Mouse (Mus musculus): Measurements from ENCODE around the gene E2f8. TPM values are rescaled to one million over a fixed set of nuclear protein-coding genes. Genes with fewer than 3 reads are reported as not detected.

Gene E2f8
- polyA plus RNA-seq, 1 experiment, result 0.43 TPM

DNA sequence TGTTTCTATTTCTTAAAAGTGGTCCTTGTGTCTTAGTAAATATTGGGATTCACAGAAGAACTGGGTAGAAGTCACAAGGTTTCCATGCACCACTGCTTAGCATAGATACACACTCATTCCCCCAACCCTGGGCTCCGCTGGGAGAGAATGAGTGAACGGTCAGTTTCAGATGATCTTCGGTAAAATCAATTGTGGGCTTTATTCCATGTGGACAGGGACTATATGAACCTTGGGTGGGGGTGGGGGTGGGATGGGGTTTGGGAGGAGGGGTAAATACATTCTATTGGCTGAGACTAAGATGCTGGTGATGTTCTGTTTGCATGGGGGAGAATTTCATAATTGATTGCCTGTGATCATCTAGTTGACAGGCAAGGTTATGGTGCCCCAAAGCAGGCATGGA is 25.9 kb downstream of the E2f8 start:
- no peak for DNase-seq (ENCODE audit: low read depth)

GRCm38 (mm10) chr7:48853496-48853895 is 27.9 kb downstream of the E2f8 start:
- DNase-seq (ENCODE audit: low read depth), result no peak

DNA sequence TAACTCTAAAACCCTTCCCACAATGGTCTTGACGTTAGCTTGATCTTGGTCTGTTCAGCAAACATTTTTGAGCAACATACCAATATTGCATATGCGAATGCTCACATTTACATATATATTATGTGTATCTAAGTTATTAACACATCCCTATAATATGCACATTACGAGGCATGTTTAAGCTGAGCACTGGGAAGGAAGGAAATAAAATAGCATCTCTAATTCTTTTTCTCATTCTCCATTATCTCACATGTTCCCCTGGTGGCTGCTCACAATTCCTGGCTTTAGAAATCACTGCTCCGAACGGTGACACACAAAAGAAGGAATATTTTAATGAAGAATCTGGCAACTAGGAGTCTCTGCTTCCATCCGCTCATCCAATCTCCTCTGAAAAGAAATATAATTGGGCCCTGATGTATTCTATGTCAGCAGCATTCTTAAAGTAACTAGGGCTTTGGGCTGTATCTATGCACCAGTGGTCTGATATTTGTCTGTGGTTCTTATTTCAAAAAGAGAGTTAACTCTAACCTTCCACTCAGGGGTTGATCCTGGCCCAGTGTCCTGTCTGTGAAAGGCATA is 29.8 kb downstream of the E2f8 start:
- no peak for DNase-seq (ENCODE audit: low read depth)

- no peak for DNase-seq (ENCODE audit: low read depth)
These were observed 33.4 kb downstream of the E2f8 start, which contains the start of gene Csrp3 for GRCm38 (mm10) chr7:48847820-48848650. TSS of gene Csrp3 (minus strand) at chr7:48848033.

GRCm38 (mm10) chr7:48846755-48847154 is 34.6 kb downstream of the E2f8 start:
- DNase-seq (ENCODE audit: low read depth), result no peak

GRCm38 (mm10) chr7:48845213-48845973 is 36.0 kb downstream of the E2f8 start:
- no peak for DNase-seq (ENCODE audit: low read depth)

DNA sequence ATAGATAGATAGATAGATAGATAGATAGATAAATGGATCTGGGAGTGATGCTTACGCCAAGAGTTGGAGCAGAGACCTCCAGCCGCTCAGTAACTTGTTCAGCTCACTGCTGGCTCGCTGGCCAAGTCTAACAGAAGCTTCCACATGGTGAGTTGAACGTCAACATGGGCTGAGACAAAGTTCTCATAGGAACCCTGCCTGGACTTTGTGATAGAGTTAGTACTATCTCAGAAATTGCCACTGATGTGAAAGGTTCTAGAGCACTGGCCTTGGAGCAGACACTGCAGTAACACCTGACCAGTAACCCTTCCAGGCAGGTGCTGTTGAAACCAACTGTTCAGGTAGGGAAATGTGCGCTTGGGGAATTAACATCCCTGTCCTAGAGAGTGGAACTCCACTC is 37.9 kb downstream of the E2f8 start:
- no peak for DNase-seq (ENCODE audit: low read depth)

DNA sequence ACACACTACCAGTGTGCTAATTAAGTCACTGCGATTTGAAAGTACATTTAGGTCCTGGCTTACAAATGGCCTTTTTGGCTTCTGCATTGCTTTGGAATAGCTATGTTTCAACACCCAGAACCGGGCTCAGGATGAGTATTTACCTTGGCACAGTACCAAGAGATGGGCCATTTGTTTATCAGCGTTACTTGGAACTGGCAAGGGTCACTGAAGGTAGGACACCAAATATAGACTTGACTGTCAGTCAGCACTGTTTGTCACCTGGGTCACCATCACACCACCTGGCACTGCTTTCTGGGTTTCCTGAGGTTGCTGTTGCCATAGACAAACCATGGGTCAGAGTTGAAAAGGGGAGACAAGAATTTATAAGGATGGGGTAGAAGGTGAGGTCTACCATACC is 39.0 kb downstream of the E2f8 start:
- DNase-seq (ENCODE audit: low read depth), result peak; percentile 10

DNA sequence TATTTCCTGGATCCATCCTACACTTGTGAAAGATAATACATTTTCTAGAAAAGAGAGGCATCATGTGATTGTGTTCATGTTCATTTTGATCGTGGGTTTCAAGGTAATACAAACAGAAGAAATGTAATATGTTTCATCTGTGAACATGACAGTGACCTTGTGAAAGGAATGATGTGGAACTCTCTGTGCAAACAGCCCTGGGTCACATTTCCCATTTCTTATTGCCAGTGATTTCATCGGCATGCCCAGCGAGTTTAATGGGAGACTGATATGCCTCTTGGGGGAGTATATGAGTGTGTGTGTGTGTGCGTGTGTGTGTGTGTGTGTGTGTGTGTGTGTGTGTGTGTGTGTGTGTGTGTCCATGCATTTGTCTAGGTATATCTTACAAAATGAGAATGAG is 39.9 kb downstream of the E2f8 start:
- peak; percentile 14 for DNase-seq (ENCODE audit: low read depth)

- DNase-seq (ENCODE audit: low read depth), result no peak
These were observed 40.9 kb downstream of the E2f8 start for GRCm38 (mm10) chr7:48840545-48840944.

- no peak for DNase-seq (ENCODE audit: low read depth)
These were observed 43.0 kb downstream of the E2f8 start for GRCm38 (mm10) chr7:48838434-48838833.

GRCm38 (mm10) chr7:48836949-48837348 is 44.4 kb downstream of the E2f8 start:
- no peak for DNase-seq (ENCODE audit: low read depth)

DNA sequence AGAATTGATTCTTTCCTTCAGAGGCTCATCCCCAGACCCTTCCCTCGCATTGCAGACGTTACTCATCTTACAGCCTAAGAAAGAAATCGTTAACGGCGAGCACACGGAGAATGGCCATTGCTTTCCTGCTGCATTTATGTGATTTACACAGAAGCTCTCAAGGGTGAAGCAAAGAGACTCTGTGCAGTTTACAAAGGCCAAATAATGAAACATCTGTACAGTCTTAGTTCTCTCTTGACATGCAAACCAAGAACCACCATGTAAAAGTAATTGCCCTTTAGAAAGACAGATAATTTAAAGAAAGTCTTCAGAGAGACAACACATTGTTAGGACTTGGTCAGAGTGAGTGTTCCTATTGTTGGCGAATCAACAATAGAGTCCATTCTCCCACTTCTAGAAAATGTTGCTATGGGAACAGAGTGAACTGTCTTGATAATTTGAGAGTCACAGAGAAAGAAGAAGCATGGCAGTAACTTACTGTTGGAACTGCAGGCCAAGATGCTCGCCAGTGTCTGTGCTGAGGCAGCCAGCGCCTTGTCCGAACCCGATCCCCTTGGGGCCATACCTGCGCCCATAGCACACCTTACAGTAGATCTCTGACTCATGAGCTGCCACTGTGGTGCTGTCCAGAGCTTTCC is 46.3 kb downstream of the E2f8 start:
- no peak for DNase-seq (ENCODE audit: low read depth)

GRCm38 (mm10) chr7:48834371-48834970 is 46.9 kb downstream of the E2f8 start:
- no peak for DNase-seq (ENCODE audit: low read depth)

DNA sequence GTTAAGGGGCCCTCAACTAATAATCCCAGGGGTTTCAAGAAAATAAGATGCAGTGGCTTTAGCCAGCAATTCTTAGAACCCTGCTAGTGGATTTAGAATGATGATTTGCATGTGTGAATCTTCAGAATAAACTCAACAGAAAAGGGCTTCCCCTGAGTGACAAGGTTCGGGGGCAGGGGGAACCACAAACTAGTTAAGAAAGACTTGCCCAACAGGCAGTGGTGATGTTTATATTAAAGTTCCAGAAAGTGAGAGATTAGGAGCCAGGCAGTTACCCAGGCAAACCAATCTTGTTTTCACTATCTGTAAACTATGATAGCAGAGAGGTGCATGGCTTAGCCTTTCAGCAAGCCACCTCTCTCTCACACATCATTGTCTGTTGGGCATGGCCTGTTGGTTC is 48.7 kb downstream of the E2f8 start:
- no peak for DNase-seq (ENCODE audit: low read depth)

GRCm38 (mm10) chr7:48830395-48830794 is 51.0 kb downstream of the E2f8 start:
- no peak for DNase-seq (ENCODE audit: low read depth)

GRCm38 (mm10) chr7:48829177-48829910 is 52.1 kb downstream of the E2f8 start:
- no peak for DNase-seq (ENCODE audit: low read depth)

DNA sequence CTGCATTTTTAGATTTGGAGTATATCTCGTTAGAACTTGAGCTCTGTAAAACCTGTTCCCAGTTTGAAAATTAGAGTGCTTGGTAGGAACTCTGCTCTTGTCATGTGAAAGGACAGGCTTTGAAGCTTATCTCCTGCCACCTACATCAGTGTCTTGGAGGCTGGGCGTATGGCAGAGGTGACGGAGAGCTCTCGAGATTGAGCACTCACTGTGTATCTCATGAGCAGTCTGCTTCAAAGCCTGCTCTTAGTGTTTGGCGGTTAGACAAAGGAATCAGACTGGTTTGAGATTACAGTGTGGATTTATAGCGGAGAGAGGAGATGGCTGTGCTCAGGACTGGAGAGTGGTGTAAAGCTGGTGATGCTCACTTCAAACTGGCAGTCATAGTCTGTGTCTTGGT is 56.2 kb downstream of the E2f8 start:
- DNase-seq (ENCODE audit: low read depth), result no peak

- DNase-seq (ENCODE audit: low read depth), result no peak
These were observed 56.7 kb downstream of the E2f8 start for GRCm38 (mm10) chr7:48824671-48825070.

DNA sequence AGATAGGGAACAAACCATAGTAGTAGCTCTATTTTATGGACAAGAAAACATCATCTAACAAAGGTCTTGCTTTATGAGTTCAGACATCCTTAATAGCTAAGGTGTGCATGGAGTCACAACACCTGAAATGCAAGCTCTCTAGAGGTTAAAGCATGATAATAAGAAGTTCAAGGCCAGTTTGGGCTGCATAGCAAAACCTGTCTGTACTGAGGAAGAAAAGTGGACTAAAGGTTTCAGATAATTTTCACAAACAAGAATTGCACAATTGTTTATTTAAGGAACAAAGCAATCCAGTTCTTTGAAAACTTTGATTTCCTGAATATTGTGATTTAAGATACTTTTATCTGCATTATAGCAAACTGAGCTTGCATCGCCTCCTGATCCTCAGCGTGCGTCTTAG is 57.8 kb downstream of the E2f8 start:
- no peak for DNase-seq (ENCODE audit: low read depth)

DNA sequence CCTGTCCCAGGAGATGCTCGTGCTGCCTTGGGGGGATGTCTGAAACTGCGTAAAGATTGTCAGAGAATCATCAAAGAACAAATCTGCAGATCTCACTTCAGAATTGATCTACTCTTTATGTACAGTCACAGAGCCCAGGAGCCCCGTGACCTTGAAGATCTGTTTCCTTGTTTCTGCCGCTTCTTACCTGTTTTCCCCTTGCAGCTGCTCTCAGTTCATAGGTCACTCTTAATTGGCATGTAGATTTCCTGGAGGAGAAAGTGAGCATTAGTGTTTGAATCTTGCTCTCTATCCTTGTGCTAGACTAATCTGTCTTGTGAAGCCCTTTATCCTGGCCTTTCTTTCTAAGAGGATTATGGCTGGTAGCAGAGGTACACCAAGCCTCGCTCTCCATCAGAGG is 59.7 kb downstream of the E2f8 start:
- no peak for DNase-seq (ENCODE audit: low read depth)

Measured in gonadal fat pad, adult 2 months (tissue).